Mouse (Mus musculus) MEL (cell line): ENCODE data around the gene Ncoa6. TPM values are rescaled to one million over a fixed set of nuclear protein-coding genes. Genes with fewer than 3 reads are reported as not detected.
A peak's percentile ranks its signal among the peaks of the same experiment; 100 is the strongest.

Experiments
- DNase-seq: peaks from one replicate; pipeline ENCODE4 v3.0.0; 2011; ENCODE audit warnings: low read depth, low spot score
- H3K27ac ChIP-seq: 2 replicates; pipeline ENCODE4 v1.5.1; 2012; ENCODE audit warnings: low read depth, mild to moderate bottlenecking, control low read depth, low read length, moderate library complexity; ENCODE audit not compliant: control insufficient read depth
- H3K27me3 ChIP-seq, 2 experiments: fragments of 150-350 bp in 1 of 2; sonication (generic) in 1 of 2; 2 replicates each; pipeline ENCODE4 v1.6.1; 2012; ENCODE audit warnings: low read length in 2 of 2, mild to moderate bottlenecking in 2 of 2, improper control_type of control experiment in 1 of 2, moderate library complexity in 1 of 2; ENCODE audit not compliant: insufficient read depth in 2 of 2, control insufficient read depth in 1 of 2
- H3K36me3 ChIP-seq, 2 experiments: 2 replicates each; pipeline ENCODE4 v1.6.1; 2012 to 2014; ENCODE audit warnings: low read length in 2 of 2, improper control_type of control experiment in 1 of 2, inconsistent platforms in 1 of 2, mild to moderate bottlenecking in 1 of 2; ENCODE audit not compliant: insufficient read depth in 2 of 2, control insufficient read depth in 1 of 2
- H3K4me1 ChIP-seq, 2 experiments: fragments of 150-350 bp in 1 of 2; sonication (generic) in 1 of 2; 2 replicates each; pipeline ENCODE4 v1.6.1; 2012; ENCODE audit warnings: low read length in 2 of 2, improper control_type of control experiment in 1 of 2, mild to moderate bottlenecking in 1 of 2; ENCODE audit not compliant: insufficient read depth in 2 of 2, control insufficient read depth in 1 of 2
- H3K4me3 ChIP-seq, 2 experiments: fragments of 150-350 bp in 1 of 2; sonication (generic) in 1 of 2; 2 replicates each; pipeline ENCODE4 v1.5.1; 2012; ENCODE audit warnings: low read depth in 2 of 2, low read length in 2 of 2, mild to moderate bottlenecking in 2 of 2, moderate library complexity in 2 of 2, control low read depth in 1 of 2, improper control_type of control experiment in 1 of 2; ENCODE audit not compliant: control insufficient read depth in 1 of 2, insufficient read depth in 1 of 2
- H3K79me2 ChIP-seq: 2 replicates; pipeline ENCODE4 v1.6.1; 2012; ENCODE audit warnings: mild to moderate bottlenecking, low read length, moderate library complexity; ENCODE audit not compliant: control insufficient read depth, poor library complexity, insufficient read depth
- H3K9ac ChIP-seq: 2 replicates; pipeline ENCODE4 v1.6.1; 2012; ENCODE audit warnings: low read depth, mild to moderate bottlenecking, control low read depth, low read length, moderate library complexity; ENCODE audit not compliant: control insufficient read depth, poor library complexity, severe bottlenecking
- H3K9me3 ChIP-seq: fragments of 150-350 bp; sonication (generic); replicated peaks from 2 replicates; pipeline ENCODE4 v1.6.1; 2012; ENCODE audit warnings: mild to moderate bottlenecking, low read length, improper control_type of control experiment, moderate library complexity; ENCODE audit not compliant: insufficient read depth
- BHLHE40 ChIP-seq: IDR thresholded peaks from 2 replicates; pipeline ENCODE4 v1.6.1; 2012; ENCODE audit warnings: low read depth, mild to moderate bottlenecking, inconsistent platforms, low read length, improper control_type of control experiment, borderline replicate concordance
- CHD1 ChIP-seq: IDR thresholded peaks from 2 replicates; pipeline ENCODE4 v1.6.1; 2012; ENCODE audit warnings: low read depth, mild to moderate bottlenecking, inconsistent platforms, low read length, improper control_type of control experiment
- CHD2 ChIP-seq: IDR thresholded peaks from 2 replicates; pipeline ENCODE4 v1.6.1; 2011; ENCODE audit warnings: low read length, improper control_type of control experiment
- CTCF ChIP-seq, 3 experiments: IDR thresholded peaks in 2 of 3; conservative IDR thresholded peaks in 1 of 3; 2 replicates each; pipeline ENCODE4 v1.5.1; 2011 to 2012; ENCODE audit warnings: low read length in 3 of 3, low read depth in 2 of 3, mild to moderate bottlenecking in 2 of 3, improper control_type of control experiment in 1 of 3, inconsistent platforms in 1 of 3, mixed read lengths in 1 of 3, moderate library complexity in 1 of 3; ENCODE audit not compliant: control insufficient read depth in 1 of 3, insufficient read depth in 1 of 3, poor library complexity in 1 of 3, severe bottlenecking in 1 of 3
- E2F4 ChIP-seq: IDR thresholded peaks from 2 replicates; pipeline ENCODE4 v1.6.1; 2011; ENCODE audit warnings: low read depth, low read length, improper control_type of control experiment, borderline replicate concordance
- ELF1 ChIP-seq: IDR thresholded peaks from 2 replicates; pipeline ENCODE4 v1.6.1; 2014; ENCODE audit warnings: low read depth, mild to moderate bottlenecking, inconsistent platforms, low read length, improper control_type of control experiment, moderate library complexity
- EP300 ChIP-seq, 2 experiments: IDR thresholded peaks; 2 replicates each; pipeline ENCODE4 v1.6.1; 2011; ENCODE audit warnings: improper control_type of control experiment in 2 of 2, low read length in 2 of 2, low read depth in 1 of 2, mild to moderate bottlenecking in 1 of 2
- ETS1 ChIP-seq: IDR thresholded peaks from 2 replicates; pipeline ENCODE4 v1.6.1; 2012; ENCODE audit warnings: low read depth, mild to moderate bottlenecking, inconsistent platforms, low read length, improper control_type of control experiment, moderate library complexity
- GATA1 ChIP-seq: IDR thresholded peaks from 2 replicates; pipeline ENCODE4 v1.6.1; 2011; ENCODE audit warnings: low read depth, low read length, improper control_type of control experiment
- HCFC1 ChIP-seq: IDR thresholded peaks from 2 replicates; pipeline ENCODE4 v1.6.1; 2012; ENCODE audit warnings: low read depth, mild to moderate bottlenecking, inconsistent platforms, low read length, improper control_type of control experiment, moderate library complexity
- JUND ChIP-seq: IDR thresholded peaks from 2 replicates; pipeline ENCODE4 v1.6.1; 2011; ENCODE audit warnings: low read depth, mild to moderate bottlenecking, improper control_type of control experiment, low read length
- KAT2A ChIP-seq: conservative IDR thresholded peaks from 2 replicates; pipeline ENCODE4 v1.6.1; 2012; ENCODE audit warnings: low read depth, low read length, improper control_type of control experiment, inconsistent platforms
- MAFK ChIP-seq: IDR thresholded peaks from 2 replicates; pipeline ENCODE4 v1.6.1; 2011; ENCODE audit warnings: low read depth, mild to moderate bottlenecking, low read length, improper control_type of control experiment, borderline replicate concordance
- MAX ChIP-seq: IDR thresholded peaks from 2 replicates; pipeline ENCODE4 v1.6.1; 2011; ENCODE audit warnings: low read length, improper control_type of control experiment
- MAZ ChIP-seq: IDR thresholded peaks from 2 replicates; pipeline ENCODE4 v1.6.1; 2012; ENCODE audit warnings: low read depth, mild to moderate bottlenecking, inconsistent platforms, low read length, improper control_type of control experiment
- MEF2A ChIP-seq: IDR thresholded peaks from 2 replicates; pipeline ENCODE4 v1.6.1; 2014; ENCODE audit warnings: low read depth, mild to moderate bottlenecking, inconsistent platforms, low read length, improper control_type of control experiment; ENCODE audit not compliant: poor library complexity, insufficient replicate concordance, severe bottlenecking; ENCODE audit errors: extremely low read depth
- MXI1 ChIP-seq: IDR thresholded peaks from 2 replicates; pipeline ENCODE4 v1.6.1; 2011; ENCODE audit warnings: mild to moderate bottlenecking, low read depth, low read length, improper control_type of control experiment
- MYB ChIP-seq: IDR thresholded peaks from 2 replicates; pipeline ENCODE4 v1.6.1; 2011; ENCODE audit warnings: mild to moderate bottlenecking, low read depth, low read length, improper control_type of control experiment
- MYC ChIP-seq: IDR thresholded peaks from 2 replicates; pipeline ENCODE4 v1.6.1; 2011; ENCODE audit warnings: low read depth, mild to moderate bottlenecking, low read length, improper control_type of control experiment, moderate library complexity
- NELFE ChIP-seq: IDR thresholded peaks from 2 replicates; pipeline ENCODE4 v1.6.1; 2011; ENCODE audit warnings: low read depth, low read length, improper control_type of control experiment
- POLR2A ChIP-seq, 2 experiments: IDR thresholded peaks; 2 replicates each; pipeline ENCODE4 v1.6.1; 2011 to 2012; ENCODE audit warnings: low read length in 2 of 2, mild to moderate bottlenecking in 2 of 2, control low read depth in 1 of 2, improper control_type of control experiment in 1 of 2, low read depth in 1 of 2, moderate library complexity in 1 of 2; ENCODE audit not compliant: control insufficient read depth in 1 of 2, insufficient read depth in 1 of 2, poor library complexity in 1 of 2
- POLR2AphosphoS2 ChIP-seq: IDR thresholded peaks from 2 replicates; pipeline ENCODE4 v1.6.1; 2011; ENCODE audit warnings: low read length, improper control_type of control experiment
- POLR2AphosphoS5 ChIP-seq: IDR thresholded peaks from 2 replicates; pipeline ENCODE4 v1.6.1; 2012; ENCODE audit warnings: low read depth, borderline replicate concordance, mild to moderate bottlenecking, inconsistent platforms, low read length, moderate library complexity, mixed read lengths
- RAD21 ChIP-seq: IDR thresholded peaks from 2 replicates; pipeline ENCODE4 v1.6.1; 2011; ENCODE audit warnings: mild to moderate bottlenecking, low read depth, low read length, improper control_type of control experiment
- RCOR1 ChIP-seq: IDR thresholded peaks from 2 replicates; pipeline ENCODE4 v1.6.1; 2012; ENCODE audit warnings: low read depth, mild to moderate bottlenecking, inconsistent platforms, low read length, improper control_type of control experiment
- SIN3A ChIP-seq: IDR thresholded peaks from 2 replicates; pipeline ENCODE4 v1.6.1; 2012; ENCODE audit warnings: low read length, improper control_type of control experiment, inconsistent platforms
- SMC3 ChIP-seq: IDR thresholded peaks from 2 replicates; pipeline ENCODE4 v1.6.1; 2011; ENCODE audit warnings: low read depth, low read length, improper control_type of control experiment
- TAL1 ChIP-seq: IDR thresholded peaks from 2 replicates; pipeline ENCODE4 v1.6.1; 2012; ENCODE audit warnings: mild to moderate bottlenecking, inconsistent platforms, low read length, moderate library complexity, mixed read lengths
- TCF12 ChIP-seq: IDR thresholded peaks from 2 replicates; pipeline ENCODE4 v1.6.1; 2014; ENCODE audit warnings: low read depth, mild to moderate bottlenecking, inconsistent platforms, low read length, improper control_type of control experiment, moderate library complexity
- UBTF ChIP-seq: IDR thresholded peaks from 2 replicates; pipeline ENCODE4 v1.6.1; 2012; ENCODE audit warnings: low read depth, mild to moderate bottlenecking, inconsistent platforms, low read length, improper control_type of control experiment, moderate library complexity, borderline replicate concordance; ENCODE audit not compliant: insufficient read depth
- USF1 ChIP-seq: IDR thresholded peaks from 2 replicates; pipeline ENCODE4 v1.6.1; 2014; ENCODE audit warnings: low read depth, mild to moderate bottlenecking, inconsistent platforms, low read length, improper control_type of control experiment, moderate library complexity
- USF2 ChIP-seq, 2 experiments: IDR thresholded peaks; 2 replicates each; pipeline ENCODE4 v1.6.1; 2011 to 2012; ENCODE audit warnings: improper control_type of control experiment in 2 of 2, low read length in 2 of 2, borderline replicate concordance in 1 of 2, inconsistent platforms in 1 of 2, low read depth in 1 of 2, mild to moderate bottlenecking in 1 of 2; ENCODE audit not compliant: insufficient read depth in 1 of 2
- ZC3H11A ChIP-seq: IDR thresholded peaks from 2 replicates; pipeline ENCODE4 v1.6.1; 2012; ENCODE audit warnings: low read depth, mild to moderate bottlenecking, inconsistent platforms, low read length, improper control_type of control experiment
- ZKSCAN1 ChIP-seq: IDR thresholded peaks from 2 replicates; pipeline ENCODE4 v1.6.1; 2012; ENCODE audit warnings: low read depth, mild to moderate bottlenecking, inconsistent platforms, low read length, improper control_type of control experiment, moderate library complexity
- ZMIZ1 ChIP-seq: IDR thresholded peaks from 2 replicates; pipeline ENCODE4 v1.6.1; 2012; ENCODE audit warnings: low read depth, mild to moderate bottlenecking, inconsistent platforms, low read length, improper control_type of control experiment, moderate library complexity
- ZNF384 ChIP-seq: IDR thresholded peaks from 2 replicates; pipeline ENCODE4 v1.6.1; 2012; ENCODE audit warnings: low read depth, mild to moderate bottlenecking, inconsistent platforms, low read length, improper control_type of control experiment
- polyA plus RNA-seq, 2 experiments: library from polyadenylated mRNA; stranded (reverse) in 1 of 2; unstranded in 1 of 2; fragments of >175 nt in 1 of 2; fragments of >200 nt in 1 of 2; gene quantifications; 2 replicates each; pipeline versions ENCODE4 v1.2.1 to v1.2.4; 2012; ENCODE audit warnings: low replicate concordance in 2 of 2, low read depth in 1 of 2; ENCODE audit not compliant: insufficient read length in 2 of 2, insufficient read depth in 1 of 2, missing spikeins in 1 of 2
- total RNA-seq: library from RNA; depleted of rRNA; stranded (reverse); fragments of 300-350 nt; gene quantifications from 2 replicates; pipeline ENCODE4 v1.2.3, GENCODE M21; 2012

The Ncoa6 gene
- total and polyA plus RNA-seq, 3 experiments = 4.0 to 29.7 TPM; not detected in 1

DNA sequence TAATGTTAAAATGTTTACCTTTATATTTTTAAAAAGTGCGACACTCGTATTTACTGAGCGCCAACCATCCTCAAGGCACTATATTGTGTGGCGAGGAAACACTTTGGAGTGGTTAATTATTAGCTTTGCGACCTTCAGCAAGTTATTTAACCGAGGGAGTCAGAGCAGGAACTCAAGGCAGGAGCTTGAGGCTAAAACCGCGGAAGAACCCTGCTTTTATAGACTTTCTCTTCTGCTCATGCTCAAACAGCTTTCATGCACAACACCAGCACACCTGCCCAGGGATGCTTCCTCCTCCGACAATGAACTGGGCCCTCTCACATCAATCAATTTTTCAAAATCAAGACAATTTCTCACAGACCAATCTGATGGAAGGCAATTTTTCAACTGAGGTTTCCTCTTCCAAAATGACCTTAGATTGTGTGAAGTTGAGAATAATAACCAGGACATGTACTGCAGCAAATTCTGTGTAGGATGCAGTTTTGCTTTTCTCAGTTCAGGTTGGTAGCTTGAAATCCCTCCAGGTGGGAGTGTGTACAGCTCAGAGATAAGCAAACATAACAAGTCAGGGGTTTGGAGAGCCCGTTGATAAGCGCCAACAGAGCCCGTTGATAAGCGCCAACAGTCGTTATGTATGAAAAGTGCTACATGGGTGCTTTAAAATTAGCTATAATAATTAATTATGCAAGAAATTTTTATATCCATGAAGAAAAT is 115.9 kb downstream of the Ncoa6 start:
- H3K27ac ChIP-seq = peak overlapping the region; percentile 68
- peaks cover 19% of the 10 kb centered on the region for H3K79me2 ChIP-seq
- DNase-seq = peak; percentile 69
- H3K4me1 ChIP-seq = peaks cover 6% of the 10 kb centered on the region in 2 experiments
- peaks cover 0 to 14% of the 10 kb centered on the region in 2 experiments; a peak in 2 of 4 replicates for H3K36me3 ChIP-seq
- peak overlapping the region; percentile 61 for H3K9ac ChIP-seq
- H3K27me3 ChIP-seq = no peaks in the 10 kb centered on the region
- no peaks in the 10 kb centered on the region for H3K9me3 ChIP-seq
- H3K4me3 ChIP-seq = peak overlapping the region; percentile 65 to 92
- TF ChIP-seq ZKSCAN1 (no peak), POLR2AphosphoS2 (no peak), ZMIZ1 (no peak), EP300 (IDR thresholded peaks at IDR 0.05; ENCODE audit: low read depth in 1 of 2, low read length in 2 of 2) (peak; percentile 75 to 93), CHD2 (no peak), MAZ (peak; percentile 68; the same call in 1 of the 2 replicates), MXI1 (peak; percentile 34; the same call in 1 of the 2 replicates), ZNF384 (no peak), MAFK (peak; percentile 28; the same call in 1 of the 2 replicates), CHD1 (peak; percentile 84), POLR2AphosphoS5 (no peak), MYC (peak; percentile 30), E2F4 (no peak; the same call in 1 of the 2 replicates), UBTF (no peak), NELFE (peak; percentile 22; the same call in 1 of the 2 replicates), SMC3 (no peak), MEF2A (0 out of 2 replicates have a peak, but pooled peaks have one; percentile 33), CTCF (IDR thresholded peaks at IDR 0.05 in 2 of 3, conservative IDR thresholded peaks at IDR 0.05 in 1 of 3; ENCODE audit: control insufficient read depth in 1 of 3, insufficient read depth in 1 of 3, low read depth in 2 of 3, low read length in 3 of 3, poor library complexity in 1 of 3, severe bottlenecking in 1 of 3) (no peak), HCFC1 (no peak), KAT2A (no peak), ZC3H11A (no peak), GATA1 (peak; percentile 94), RAD21 (no peak), JUND (0 out of 2 replicates have a peak, but pooled peaks have one; percentile 42), MYB (peak; percentile 88), BHLHE40 (no peak), ELF1 (no peak), TAL1 (no peak), USF1 (no peak), USF2 (IDR thresholded peaks at IDR 0.05; ENCODE audit: borderline replicate concordance in 1 of 2, insufficient read depth in 1 of 2, low read depth in 1 of 2, low read length in 2 of 2) (no peak), SIN3A (0 out of 2 replicates have a peak, but pooled peaks have one; percentile 14), TCF12 (peak; percentile 88), MAX (peak; percentile 51; the same call in 1 of the 2 replicates), POLR2A (IDR thresholded peaks at IDR 0.05; ENCODE audit: control insufficient read depth in 1 of 2, insufficient read depth in 1 of 2, low read depth in 1 of 2, low read length in 2 of 2, poor library complexity in 1 of 2) (no peak; a peak in 1 of 4 replicates), ETS1 (peak; percentile 81), RCOR1 (peak; percentile 78)
